Mouse (Mus musculus): ENCODE data around the gene Gpr162.
"Not testable (repeated sequence)": the region's sequence is repeated elsewhere in the genome, so short reads cannot be mapped to it uniquely, and the experiment has no call there.

Gpr162 gene

DNA sequence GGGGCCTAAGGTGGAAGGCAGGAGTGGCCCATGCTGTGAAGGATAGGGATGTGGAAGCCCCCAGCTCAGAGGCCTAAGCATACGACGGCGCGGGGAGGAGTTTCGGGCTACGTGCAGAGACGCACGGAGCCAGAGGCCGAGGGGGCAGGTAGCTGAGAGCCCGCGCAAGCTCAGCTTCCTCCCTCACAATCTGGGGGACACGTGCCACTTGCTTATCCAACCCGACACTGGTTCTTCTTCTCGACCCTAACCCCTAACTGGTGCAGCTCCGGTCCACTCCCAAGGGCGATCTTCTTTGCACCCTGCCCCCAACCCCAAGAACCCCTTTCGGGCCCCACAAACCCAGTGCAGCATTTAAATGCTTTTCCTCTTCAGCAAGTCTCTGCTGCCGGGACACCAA, 50.3 kb downstream of the Gpr162 start:
- DNase-seq (ENCODE audit: extremely low read depth, low read depth), result peak; percentile 81

- DNase-seq (ENCODE audit: extremely low read depth, low read depth), result no peak
Measured at GRCm38 (mm10) chr6:124812848-124813247, 50.9 kb downstream of the Gpr162 start.

DNA sequence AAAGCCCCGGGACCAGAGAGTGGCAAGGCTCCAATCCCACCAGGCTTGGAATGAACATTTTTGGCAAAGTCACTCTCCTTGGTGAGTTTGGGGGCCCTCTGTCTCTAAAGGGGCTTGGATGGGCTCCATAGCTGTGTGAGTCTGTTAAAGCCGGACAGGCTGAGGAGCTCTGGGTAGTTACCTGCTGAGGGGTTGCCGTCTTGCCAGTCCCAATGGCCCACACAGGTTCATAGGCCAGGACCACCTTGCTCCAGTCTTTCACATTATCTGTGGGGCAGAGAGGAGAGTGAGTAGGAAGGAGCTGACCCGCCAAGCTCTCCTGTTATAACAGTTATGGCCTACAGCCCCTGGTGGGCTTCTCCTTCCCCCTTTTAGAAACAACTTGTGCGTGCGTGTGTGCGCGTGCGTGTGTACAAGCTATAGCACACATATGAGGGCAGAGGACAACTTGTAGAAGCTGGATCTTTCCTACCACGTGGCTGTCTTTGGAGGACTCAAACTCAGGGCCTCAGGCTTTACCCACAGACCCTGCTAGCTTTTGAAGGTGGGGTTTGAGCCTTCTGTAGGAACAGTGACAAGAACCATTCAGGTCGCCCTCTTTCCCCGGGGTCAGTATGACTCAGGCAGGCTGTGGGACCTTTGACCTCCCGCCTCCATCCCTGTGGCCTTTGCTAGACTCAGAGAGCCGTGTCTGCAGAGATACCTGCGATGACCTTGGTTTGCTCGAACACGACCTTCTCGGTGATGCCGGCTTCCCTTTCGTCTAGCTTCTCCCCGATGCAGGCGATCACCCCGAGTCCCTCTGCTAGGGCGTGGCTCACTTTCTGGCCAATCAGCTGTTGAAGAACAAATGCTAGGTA, 51.9 kb downstream of the Gpr162 start:
- peak; percentile 38 for DNase-seq (ENCODE audit: extremely low read depth, low read depth)

DNA sequence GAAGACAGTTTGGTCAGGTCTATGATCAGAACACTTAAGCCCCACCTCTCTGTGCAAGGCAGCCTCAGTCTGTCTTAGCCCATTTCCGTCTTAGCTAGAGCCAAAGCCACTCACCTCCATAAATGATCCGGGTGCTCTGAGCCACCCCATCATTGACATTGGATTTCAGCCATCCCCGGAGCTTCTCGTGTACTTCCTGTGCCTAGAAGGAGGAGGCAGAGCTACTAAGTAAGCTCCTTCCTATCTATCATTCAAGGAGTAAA, 52.4 kb downstream of the Gpr162 start:
- no peak for DNase-seq (ENCODE audit: extremely low read depth, low read depth)

DNA sequence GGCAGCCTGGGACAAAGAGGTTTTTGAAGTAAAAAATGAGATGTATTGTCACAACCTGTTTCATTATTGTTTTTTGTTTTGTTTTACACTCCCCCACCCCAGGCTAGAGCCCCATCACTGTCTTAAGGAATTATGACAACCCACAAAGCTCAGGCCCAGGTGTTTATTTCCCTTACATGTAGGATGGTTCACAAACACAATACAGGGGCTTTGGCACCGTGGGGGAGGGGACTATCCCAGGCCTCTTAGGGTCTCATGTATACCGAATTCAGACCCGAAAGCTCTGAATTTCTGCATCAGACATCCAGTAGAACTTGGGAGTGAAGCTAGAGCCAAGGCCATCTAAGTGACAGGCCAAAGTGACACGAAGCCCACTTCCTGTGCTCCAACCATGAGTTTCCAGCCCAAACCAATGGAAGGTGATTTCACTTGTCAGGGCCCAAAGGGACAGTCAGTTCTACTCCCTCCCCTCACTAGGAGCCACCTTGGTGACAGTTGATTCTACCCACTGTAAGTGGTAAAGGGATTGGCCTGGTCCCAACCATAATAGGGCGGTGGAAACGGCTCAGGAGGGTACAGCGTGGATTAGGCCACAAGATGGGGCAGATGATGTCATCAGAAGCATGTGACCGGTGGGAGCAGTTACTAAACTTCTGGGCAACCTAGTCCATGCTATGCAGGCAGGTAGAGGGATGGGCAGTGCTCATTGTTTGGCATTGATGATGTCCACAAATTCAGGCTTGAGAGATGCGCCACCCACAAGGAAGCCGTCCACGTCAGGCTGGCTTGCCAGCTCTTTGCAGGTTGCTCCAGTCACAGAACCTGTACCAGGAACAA, 53.0 kb downstream of the Gpr162 start:
- not testable (repeated sequence) for DNase-seq (ENCODE audit: extremely low read depth, low read depth)

GRCm38 (mm10) chr6:124809775-124810538, 53.8 kb downstream of the Gpr162 start:
- DNase-seq (ENCODE audit: extremely low read depth, low read depth), result no peak

DNA sequence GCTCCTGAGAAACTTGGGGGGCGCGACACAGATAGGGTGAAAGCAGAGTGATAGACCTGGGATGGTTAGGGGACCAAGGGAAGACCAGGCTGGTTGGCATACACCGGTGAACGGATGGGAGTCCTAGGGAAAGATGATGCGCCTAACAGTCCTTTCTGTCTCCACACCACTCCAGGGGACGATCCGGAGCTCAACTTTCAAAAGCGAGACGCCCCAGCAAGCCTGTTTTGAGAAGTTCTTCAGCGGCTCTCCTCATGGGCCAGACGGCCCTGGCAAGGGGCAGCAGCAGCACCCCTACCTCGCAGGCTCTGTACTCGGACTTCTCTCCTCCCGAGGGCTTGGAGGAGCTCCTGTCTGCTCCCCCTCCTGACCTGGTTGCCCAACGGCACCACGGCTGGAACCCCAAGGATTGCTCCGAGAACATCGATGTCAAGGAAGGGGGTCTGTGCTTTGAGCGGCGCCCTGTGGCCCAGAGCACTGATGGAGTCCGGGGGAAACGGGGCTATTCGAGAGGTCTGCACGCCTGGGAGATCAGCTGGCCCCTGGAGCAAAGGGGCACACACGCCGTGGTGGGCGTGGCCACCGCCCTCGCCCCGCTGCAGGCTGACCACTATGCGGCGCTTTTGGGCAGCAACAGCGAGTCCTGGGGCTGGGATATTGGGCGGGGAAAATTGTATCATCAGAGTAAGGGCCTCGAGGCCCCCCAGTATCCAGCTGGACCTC, 54.6 kb downstream of the Gpr162 start:
- DNase-seq (ENCODE audit: extremely low read depth, low read depth), result no peak

Measured in MEL-GATA-1-ER (cell line).